Mouse (Mus musculus) common myeloid progenitor, adult 5-6 weeks (primary cell): ENCODE results near the gene Zdhhc22. TPM values are rescaled to one million over a fixed set of nuclear protein-coding genes. Genes with fewer than 3 reads are reported as not detected.

Source experiments
- ATAC-seq: replicated peaks from 2 replicates; pipeline ENCODE4 v1.8.0; 2016; ENCODE audit warnings: low read depth, mild to moderate bottlenecking, moderate TSS enrichment, inconsistent platforms; ENCODE audit not compliant: poor library complexity, severe bottlenecking
- total RNA-seq: library from RNA; stranded (forward); fragments of 200-1000, 187-1606 nt; gene quantifications from 2 replicates; pipeline ENCODE4 v1.2.3, GENCODE M21; 2017

Gene Zdhhc22
- total RNA-seq, 1 experiment from 2014 or later: not detected

DNA sequence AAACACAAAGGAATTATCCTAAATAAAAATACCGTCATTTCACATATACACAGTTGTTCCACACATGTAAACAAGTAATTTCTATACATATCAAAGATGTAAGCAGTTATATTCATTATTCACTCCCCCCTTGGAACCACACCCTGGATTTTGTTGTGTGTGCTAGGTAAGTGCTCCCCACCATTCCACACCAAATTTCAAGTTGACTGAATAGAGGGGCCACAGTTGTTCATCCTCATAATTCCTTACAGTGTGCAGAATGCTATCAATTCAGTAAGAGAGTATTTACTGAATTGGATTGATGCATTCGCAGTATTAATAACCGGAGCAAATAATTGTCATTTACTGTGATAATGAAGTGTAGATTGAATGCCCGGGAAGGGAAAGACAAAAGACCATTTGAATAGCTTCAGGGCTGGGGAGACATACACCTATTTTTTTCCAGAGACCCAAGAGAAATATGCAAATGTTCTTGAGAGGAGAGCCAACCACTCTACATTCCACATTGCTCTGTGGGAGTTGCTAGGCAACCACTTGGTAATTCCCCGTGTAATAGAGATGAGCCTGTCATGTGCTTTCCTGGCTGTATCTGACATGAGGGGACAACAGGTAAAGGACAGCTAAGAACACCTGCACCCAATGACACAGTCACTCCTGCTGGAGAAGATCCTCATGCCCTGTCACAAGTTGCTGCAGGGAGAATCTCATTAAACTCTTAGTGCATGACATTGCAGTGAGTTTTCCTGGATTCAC is 48.3 kb downstream of the Zdhhc22 start:
- ATAC-seq: no peak

DNA sequence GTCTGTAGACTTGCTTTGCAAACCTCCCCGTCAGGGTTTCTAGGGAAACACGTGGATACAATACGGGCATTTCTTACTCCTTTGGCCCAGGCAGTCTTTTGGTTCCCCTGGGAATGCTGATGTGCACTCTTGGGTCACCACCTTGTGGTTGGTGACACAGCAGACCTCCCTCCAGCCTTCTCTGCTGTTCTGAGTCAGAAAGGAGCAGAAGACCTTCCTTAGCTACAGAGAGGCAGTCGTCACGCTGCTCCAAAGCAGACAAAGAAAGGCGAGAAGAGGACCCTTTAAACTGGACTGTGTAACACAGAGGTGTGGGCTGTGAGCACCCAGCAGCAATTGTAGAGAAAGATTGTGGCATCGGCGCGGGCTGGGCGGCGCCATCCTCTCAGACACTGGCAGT is 49.1 kb downstream of the Zdhhc22 start:
- no peak for ATAC-seq

DNA sequence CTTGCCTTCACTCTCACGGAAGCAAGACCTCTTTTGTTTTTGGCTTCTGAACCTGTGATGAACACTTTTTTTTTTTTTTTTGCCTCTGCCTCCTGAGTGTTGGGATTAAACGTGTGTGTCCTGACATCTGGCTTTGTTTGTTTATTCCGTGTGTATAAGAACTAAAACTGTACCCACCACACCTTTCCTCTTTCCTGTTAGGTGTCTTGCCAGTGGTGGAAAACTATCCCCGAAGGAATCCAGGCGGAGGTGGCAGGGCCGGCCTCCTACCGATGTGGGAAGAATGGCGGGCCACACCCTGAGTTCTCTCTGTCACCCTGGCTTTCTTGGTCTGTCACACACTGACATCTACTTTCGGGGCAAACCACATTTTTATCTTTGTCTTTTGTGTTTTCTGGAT is 51.7 kb downstream of the Zdhhc22 start:
- ATAC-seq: no peak

DNA sequence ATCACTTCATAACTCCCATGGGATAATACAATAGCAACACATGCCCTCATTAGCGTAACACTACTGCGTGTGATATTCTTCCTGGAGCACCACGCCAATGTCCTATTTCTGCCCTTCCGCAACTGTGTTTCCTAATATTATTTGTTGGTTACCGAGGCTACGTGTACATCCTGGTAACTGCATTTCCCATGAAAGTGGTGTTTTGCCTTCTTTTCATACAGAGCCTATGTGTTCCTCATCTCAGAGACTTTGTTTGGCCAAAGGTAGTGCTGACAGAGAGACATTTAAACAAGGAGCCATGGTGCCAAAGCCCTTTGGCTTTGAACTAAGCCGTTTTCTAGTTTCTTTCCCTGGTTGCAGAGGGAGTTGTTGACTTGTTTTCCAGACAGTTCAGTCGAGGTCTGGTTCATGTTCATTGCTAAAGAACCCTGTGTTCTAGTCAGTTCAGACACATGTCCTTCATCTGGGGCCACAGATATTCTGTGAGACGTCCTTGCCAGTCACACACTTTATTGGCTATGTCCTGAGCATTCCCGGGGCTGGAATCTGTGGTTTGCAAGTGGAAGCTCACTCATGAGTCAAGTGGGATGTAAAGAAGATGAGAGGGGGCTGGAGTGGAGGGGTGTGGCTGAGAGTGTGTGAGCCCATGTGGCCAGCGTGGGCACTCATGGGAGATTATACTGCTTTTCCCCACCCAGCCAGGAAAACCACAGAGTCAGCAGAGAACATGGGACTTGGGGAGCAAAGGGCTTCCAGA is 53.5 kb downstream of the Zdhhc22 start:
- ATAC-seq: no peak

DNA sequence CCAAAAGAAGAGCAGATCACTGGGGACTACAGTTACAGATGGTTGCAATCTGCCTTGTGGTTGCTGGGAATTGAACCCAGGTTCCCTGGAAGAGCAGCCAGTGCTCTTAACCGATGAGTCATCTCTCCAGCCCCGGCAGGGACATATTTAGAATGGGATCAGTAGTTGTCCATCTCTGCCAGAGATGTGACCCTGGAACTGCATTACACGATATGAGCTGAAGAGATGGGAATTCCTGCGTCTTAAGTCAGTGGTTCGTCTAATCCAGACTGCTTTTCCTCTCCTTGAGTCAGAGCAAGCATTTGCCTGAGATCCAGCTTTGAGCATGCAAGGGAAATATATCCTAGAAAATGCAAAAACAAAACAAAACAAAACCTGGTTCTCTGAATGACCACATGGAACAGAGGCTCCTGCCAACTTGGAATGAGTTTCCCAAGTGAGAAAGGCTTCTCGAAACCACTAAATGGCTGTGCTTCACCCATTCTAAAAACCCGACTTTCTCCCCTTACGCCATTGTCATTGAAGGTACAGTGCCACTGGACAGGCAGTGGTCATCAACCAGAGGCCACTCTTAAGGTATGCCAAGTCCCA is 54.4 kb downstream of the Zdhhc22 start:
- ATAC-seq: no peak

DNA sequence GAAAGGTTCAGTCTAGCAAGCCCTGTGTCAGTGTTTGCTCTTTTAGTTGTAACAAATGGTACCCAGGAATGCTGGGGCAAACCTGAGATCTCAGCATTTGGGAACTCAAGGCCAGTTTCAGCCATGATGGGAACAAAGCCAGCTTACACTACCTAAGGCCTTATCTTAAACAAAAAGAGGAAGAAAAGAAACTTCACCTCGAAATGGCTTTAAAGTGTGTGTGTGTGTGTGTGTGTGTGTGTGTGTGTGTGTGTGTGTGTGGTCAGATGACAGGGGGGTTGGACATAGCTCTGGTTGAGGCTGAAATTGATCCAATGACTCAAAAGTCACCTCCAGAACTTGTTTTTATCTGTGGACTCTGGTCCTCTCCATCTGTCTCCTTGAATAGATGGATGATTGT is 55.5 kb downstream of the Zdhhc22 start:
- ATAC-seq: peak; percentile 22; the same call in 1 of the 2 replicates

DNA sequence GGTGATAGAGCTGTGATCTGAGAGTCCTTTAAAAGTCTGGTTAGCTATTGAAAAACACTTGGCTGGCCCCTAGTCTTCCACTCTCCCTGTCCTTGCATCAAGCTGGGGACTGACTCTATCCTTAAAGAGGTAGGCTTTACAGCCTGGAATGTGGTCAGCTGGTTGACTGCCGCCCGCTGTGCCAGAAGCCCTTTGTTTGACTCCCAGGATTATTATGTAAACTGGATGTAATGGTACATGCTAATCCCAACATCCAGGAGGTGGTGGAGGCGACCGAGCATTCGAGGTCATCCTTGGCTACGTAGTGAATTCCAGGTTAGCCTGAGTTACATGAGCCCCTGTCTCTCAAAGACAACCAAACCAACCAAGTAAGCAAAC is 57.7 kb downstream of the Zdhhc22 start:
- no peak for ATAC-seq

DNA sequence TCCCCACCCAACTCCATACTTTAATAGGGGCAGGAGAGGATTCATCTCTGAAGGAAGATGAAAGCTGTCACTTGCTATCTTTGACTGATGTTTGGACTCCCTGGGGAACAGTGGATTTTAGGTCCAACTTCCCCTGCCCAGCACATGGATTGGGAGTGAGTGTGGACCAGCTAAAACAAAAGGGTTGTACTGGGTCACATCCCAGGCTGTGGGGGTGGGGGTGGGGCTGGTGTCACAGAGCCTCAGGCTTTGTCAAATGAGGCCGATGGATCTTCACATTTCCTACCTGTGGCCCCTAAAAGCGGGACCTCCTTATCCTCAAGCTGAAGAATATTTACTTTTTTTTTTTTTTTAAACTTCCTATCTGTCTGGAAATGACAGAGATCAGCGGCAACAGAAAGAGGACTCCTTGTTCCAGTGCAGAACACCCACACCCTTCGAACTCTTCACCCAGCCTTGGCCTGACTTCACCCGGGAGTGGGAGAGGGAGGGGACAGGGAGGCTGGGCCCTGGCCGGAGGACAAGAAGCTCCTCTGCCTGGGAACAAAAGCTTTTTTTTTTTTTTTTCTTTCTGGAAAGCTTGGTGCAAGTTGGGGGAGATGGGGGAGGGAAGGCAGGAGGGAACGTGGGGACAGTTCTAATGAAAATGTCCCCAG is 58.2 kb downstream of the Zdhhc22 start:
- no peak for ATAC-seq

DNA sequence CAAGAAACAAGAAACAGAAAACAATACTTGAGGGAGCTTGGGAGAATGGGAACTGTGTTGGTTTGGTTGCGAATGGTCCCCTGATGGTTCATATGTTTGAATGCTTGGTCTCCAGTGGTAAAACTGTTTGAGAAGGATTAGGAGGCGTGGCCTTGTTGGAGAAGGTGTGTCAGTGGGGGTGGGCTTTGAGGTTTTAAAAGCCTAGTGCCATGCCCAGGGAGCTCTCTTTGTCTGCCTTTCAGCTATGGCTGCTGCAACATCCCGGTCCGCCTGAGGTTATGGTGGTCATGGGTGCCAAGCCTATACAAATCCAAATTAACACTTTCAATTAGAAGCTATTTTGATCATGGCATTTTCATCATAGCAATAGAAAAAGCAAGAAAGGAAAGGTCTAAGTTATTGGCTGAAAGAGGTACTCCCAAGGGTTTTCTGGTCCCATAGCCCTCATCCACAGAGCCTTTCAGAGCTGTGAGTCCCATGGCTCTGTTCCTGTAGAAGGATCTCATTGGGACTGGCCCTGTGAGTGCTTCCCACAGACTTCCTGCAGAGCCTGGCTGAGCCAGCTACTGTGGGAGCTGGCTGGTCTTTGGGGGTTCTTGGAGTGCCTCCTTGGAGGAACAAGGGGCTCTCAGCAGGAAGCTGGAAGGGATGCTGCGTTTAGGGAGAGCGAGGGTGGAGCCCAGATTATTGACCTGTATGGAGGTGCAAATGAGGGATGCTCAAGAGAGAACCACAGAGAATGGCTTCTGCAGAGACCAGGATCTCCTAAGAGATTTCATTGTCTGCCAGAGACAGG is 59.1 kb downstream of the Zdhhc22 start:
- ATAC-seq: no peak

Other genes with a start within 250 kb of the Zdhhc22 start
- gene Irf2bpl, start 105.6 kb downstream of the Zdhhc22 start, total RNA-seq: 1.9 and 3.6 TPM in 2 replicates
- gene Cipc, start 43.4 kb downstream of the Zdhhc22 start, total RNA-seq: 23.8 and 33.9 TPM in 2 replicates
- gene Tmem63c, start 30.9 kb upstream of the Zdhhc22 start, total RNA-seq: not detected in 2 replicates
- gene Ngb, start 112.1 kb upstream of the Zdhhc22 start, total RNA-seq: not detected in 2 replicates
- gene Gstz1, start 156.7 kb upstream of the Zdhhc22 start, total RNA-seq: 18.1 and 19.7 TPM in 2 replicates
- gene Pomt2, start 157.5 kb upstream of the Zdhhc22 start, total RNA-seq: 7.9 and 9.7 TPM in 2 replicates
- gene Samd15, start 209.3 kb upstream of the Zdhhc22 start, total RNA-seq: 2.1 TPM in 1 of 2 replicates, not detected in the other
- gene Tmed8, start 210.0 kb upstream of the Zdhhc22 start, total RNA-seq: 8.1 TPM in 2 replicates
- not detected in 2 replicates for gene Noxred1, start 248.3 kb upstream of the Zdhhc22 start, total RNA-seq